Mouse (Mus musculus) fibroblast of lung, adult 2 months (primary cell): ENCODE data around the gene Mylk.
A peak's percentile ranks its signal among the peaks of the same experiment; 100 is the strongest.

Experiments
- DNase-seq: peaks from one replicate; pipeline ENCODE4 v3.0.0-alpha.2; 2011; ENCODE audit warnings: low read depth

The Mylk gene

DNA sequence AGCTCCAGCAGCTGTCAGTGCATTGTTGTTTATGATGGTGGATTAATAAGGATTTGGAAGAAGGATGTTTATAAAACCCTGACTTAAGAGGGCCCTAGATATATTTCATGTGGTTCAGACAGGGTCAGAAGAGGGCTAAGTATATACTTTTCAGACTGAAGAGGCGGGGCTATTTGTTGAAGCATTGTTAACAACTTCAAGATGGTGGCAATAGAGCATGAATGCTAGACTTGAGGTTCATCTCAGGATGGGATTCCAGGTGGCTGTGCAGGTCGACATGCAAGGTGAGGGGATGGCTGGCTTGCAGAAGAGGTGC lies 240.0 kb downstream of the Mylk start:
- DNase-seq = no peak

- no peak for DNase-seq
These were observed 241.3 kb downstream of the Mylk start for GRCm38 (mm10) chr16:34986211-34986825.

DNA sequence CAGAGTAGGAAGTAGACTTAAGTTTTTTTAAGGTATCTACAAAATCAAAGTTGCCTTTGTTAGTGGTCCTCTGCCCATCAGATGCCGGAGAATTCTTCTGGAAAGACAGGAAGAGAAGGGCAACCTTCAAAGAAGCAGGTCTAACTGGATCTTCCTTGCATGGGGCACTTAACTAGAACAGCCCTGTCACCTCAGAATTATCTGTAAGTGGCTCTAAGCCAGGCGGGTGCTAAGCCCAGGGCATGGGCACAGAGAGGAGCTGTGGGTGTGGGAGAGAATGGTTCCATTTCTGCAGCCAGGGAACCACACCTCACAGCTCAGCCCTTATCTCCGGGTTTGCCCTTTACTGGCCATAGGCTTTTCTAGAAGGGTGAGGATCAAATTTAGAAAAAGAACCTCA lies 246.4 kb downstream of the Mylk start:
- no peak for DNase-seq

DNA sequence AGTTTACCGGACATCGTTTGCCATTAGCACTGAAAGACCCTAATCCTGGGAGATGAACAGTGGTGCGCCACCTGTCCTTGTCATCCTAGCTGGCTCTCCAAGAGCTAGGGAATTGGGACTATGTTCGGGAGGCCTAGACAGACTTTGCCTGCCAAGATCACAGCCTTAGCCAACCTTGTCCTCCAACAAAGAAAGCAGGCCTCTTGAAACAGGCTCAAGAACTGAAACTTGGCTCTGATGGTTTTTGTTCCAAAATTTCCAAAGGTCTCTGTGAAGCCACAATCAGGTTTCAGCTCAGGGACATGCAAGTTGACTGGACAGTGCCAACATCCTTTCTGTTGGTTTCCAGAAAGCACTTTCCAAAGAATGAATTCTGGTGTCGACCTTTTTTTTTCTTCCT lies 247.8 kb downstream of the Mylk start:
- DNase-seq = no peak

DNA sequence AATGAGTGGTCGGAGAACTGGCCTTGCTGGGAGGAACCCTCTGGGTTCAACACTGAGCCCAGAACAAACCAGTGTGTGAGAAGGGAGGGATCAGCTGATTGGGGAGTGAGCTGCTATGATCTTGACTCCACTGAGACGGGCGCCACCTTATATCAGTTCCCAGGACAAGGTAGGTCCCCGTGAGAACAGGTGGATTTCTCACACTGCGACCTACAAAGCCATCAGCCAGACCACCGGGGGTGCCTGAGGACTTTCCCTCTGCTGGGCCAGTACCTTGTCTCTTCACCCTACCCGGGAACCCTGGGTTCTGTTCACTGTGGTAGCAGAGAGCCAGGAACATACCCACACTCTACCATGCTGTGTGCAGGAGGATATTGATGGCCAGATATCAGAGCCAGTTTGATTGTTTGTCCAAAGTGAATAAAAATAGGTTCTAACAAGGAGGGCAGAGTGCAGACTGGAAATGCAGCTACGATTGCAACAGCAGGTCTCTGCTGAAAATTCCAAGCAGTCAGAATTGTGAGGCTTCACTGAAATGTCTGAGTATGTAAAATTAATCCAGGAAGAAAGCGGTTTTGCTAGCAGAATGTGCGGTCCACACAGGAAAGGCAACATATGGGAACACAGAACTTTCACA lies 248.8 kb downstream of the Mylk start:
- no peak for DNase-seq

DNA sequence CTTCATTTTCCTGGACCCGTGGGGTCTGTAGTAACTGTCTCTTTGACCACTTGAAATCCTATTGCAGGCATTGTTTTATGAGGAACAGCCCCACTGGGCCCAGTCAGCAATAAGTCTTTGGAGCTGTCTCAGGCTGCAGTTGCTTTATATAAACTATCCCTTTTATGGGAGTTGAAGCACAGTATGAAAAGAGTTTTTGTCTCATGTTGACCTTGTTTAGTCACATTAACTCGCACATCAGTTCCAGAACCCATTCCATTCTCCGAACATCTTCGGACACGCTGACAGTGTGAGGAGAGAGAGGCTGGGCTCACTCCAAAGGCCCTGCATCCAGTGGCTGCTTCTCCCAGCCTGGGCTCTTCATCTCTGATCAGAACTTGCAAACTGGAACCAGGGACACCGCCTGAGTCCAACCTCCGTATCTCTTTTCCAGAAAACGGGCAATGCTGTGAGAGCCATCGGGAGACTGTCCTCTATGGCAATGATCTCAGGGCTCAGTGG lies 249.7 kb downstream of the Mylk start:
- no peak for DNase-seq

DNA sequence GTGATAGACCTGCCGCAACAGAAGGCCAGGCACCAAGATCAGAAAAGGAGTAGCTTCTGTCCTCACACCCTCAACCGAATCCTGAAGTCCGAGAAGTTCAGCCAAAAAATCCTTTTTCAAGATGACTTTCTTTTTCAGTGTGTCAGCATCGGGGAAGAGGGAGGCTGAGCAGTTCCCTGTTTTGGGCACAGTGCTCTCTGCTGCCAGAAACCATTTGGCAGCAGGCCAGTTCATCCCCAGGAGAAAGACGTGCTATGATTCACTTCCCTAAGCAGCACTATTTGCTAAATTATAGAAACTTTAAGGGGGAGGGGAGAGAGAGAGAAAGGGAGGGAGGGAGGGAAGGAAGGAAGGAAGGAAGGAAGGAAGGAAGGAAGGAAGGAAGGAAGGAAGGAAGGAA lies 251.1 kb downstream of the Mylk start:
- DNase-seq = peak; percentile 88

DNA sequence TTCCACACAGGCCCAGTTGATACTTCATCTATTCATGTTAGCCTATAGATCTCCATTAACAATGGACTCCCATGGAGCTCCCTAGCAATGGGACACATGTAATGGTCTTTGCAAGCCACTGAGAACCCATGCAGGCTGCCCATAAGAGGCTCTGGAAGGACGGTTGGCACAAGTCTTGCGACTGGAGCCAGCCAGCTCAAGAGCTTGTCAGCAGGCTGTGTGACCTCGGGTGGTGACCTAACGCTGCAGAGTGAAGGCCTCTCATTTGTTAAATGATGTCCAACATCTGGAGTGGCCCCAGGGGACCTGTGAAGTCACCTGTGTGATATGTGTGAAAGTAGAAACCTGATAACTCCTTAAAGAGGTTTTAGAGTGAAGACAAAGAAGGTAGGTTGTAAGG lies 252.0 kb downstream of the Mylk start:
- no peak for DNase-seq

GRCm38 (mm10) chr16:34997576-34997975 lies 252.6 kb downstream of the Mylk start:
- no peak for DNase-seq

GRCm38 (mm10) chr16:34999016-34999415 lies 254.0 kb downstream of the Mylk start:
- no peak for DNase-seq

DNA sequence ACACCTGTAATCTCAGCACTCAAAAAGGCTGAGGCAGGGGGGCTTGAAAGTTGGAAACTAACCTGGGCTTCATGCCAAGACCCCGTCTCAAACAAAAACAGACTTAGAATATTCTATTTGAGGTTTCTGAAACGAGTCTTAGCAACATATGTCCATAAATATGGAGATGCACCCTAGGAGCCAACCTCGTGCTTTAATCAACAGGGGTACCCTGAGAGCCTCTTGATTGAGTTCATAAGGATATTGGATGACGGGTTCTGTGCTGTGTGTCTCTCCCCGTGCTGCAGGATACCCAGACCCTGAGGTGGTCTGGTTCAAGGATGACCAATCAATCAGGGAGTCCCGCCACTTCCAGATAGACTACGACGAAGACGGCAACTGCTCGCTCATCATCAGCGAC lies 255.0 kb downstream of the Mylk start:
- no peak for DNase-seq

DNA sequence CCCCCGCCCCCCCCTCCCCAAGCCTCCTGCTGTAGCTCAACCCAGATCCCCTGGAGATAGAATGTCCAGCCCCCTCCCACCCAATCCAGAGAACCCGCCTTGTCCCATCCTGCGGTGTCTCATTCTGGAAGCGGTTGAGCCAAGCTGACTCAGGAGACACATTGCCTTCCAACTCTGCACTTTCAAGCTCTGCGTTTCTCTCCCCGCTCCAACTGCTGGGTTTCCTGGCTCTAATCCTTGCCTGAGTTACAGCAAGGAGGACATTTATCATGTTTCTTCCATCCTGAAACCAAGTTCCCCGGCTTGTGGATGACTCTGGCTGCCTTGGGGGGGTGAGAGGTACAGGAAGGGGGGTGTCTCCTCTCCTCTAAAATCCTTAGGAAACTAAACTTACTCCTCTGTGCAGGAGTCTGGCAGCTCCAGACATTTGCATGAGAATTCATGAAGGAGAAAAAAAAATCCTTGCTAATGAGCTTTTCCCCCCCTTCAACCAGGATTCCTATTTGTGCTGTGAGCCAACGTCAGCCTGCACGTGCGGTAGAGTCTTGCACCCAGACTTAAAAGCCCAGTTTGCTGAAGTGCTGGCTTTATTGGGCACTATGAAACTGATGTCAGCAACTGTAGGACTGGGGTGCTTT lies 256.0 kb downstream of the Mylk start:
- DNase-seq = no peak

GRCm38 (mm10) chr16:35004356-35004755 lies 259.3 kb downstream of the Mylk start:
- DNase-seq = no peak

GRCm38 (mm10) chr16:35004756-35005155 lies 259.7 kb downstream of the Mylk start:
- no peak for DNase-seq

DNA sequence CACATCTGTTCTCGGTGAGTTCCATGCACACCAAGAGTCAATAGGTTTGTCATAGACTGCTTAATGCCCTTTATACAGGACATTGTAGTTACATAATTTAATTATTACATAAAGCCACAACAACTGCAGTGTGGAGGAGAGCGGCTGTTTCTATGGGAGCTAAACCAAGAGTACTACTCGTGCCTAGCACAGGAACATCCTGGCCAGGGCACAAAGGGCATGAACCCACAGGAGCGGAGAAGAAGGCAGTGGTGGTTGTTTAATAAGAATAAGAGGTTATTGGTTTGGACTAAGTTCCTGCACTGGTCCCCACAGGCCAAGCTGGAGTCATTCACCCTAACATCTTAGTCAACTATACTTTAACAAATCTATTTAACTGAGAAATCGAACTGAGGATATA lies 261.2 kb downstream of the Mylk start:
- DNase-seq = no peak

DNA sequence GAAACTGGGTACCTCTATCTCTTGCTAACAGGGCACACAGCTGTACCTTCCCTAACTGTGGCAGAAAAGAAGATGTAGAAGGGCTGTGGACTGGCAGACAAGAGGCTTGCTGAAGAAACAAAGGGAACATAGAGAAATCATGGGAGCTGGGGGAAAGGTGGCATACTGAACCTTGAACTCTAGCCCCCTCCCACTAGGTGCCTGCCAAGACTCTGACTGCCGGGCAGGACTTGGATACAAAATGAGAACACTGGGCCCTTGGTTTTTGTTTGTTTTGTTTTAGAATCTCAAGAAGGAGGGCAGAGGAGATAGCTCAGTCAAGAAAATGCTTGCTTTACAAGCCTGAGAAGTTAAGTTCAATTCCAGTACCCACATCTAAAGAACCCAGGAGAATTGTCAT lies 262.4 kb downstream of the Mylk start:
- no peak for DNase-seq

- DNase-seq = no peak
These were observed 263.4 kb downstream of the Mylk start for GRCm38 (mm10) chr16:35008447-35008846.

GRCm38 (mm10) chr16:35013501-35013900 lies 268.5 kb downstream of the Mylk start:
- DNase-seq = no peak

GRCm38 (mm10) chr16:35016491-35016890 lies 271.5 kb downstream of the Mylk start:
- DNase-seq = no peak

- DNase-seq = no peak
These were observed 273.5 kb downstream of the Mylk start for GRCm38 (mm10) chr16:35018470-35018974.

- no peak for DNase-seq
These were observed 276.9 kb downstream of the Mylk start for GRCm38 (mm10) chr16:35021903-35022241.

- DNase-seq = peak; percentile 73
These were observed 277.5 kb downstream of the Mylk start, which contains the start of gene Hacd2 for GRCm38 (mm10) chr16:35022242-35023137. TSS of gene Hacd2 (plus strand) at chr16:35022428.
